Mouse (Mus musculus) kidney, postnatal 10 days (tissue): ENCODE data around the gene Greb1.
A peak's percentile ranks its signal among the peaks of the same experiment; 100 is the strongest.

ENCODE experiments used
- DNase-seq: peaks from one replicate; pipeline ENCODE4 v3.0.0; 2021; ENCODE audit warnings: mixed read lengths

Greb1 gene

DNA sequence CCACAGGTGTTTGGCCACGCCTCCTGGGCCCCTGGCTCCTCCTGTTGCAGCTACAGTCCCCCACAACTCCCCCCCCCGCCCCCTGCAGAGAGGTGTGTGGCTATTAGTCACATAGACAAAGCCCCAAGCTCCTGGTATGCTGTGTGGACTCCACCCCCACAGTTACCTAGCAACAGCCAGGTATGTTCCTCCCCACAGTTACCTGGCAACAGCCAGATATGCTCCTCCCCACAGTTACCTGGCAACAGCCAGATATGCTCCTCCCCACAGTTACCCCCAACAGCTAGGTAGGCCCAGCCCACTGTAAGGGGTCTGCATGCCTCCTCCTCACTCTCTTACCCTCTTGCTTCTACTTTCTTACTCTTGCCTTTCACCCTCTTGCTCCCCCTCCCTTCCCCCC is 135.7 kb downstream of the Greb1 start:
- DNase-seq: no peak

DNA sequence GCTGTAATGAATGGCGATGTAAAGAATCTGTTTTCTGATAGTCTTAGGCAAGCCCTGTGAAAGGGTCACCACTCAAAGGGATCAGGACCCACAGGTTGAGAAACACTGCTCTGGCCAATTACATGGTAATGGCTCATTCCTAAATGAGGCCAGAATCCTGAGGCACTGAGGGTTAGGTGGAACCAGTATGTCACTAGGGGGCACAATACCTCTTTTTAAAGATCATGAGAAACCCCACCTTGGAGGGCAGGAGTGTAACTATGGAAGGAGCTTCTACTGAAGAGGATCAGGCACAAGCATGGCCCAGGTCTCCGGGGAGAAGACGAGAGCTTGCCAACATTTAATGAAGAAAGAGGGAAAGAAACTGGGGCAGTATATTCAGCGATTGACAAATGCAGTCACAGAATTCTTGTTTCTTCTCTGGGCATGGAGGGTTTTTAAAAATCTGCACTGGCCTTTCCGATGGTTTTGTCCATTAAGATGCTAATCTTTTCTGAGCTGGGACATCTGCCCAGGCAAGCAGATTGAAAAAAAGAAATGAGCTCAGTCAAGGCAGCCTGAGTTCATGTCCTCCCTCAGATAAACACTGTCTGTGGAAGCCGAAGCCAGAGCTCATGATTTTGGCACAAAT is 137.6 kb downstream of the Greb1 start:
- peak; percentile 15 for DNase-seq

- DNase-seq: no peak
Observed at GRCm38 (mm10) chr12:16661936-16662335, 138.8 kb downstream of the Greb1 start.

GRCm38 (mm10) chr12:16661459-16661858 is 139.2 kb downstream of the Greb1 start:
- peak; percentile 20 for DNase-seq

DNA sequence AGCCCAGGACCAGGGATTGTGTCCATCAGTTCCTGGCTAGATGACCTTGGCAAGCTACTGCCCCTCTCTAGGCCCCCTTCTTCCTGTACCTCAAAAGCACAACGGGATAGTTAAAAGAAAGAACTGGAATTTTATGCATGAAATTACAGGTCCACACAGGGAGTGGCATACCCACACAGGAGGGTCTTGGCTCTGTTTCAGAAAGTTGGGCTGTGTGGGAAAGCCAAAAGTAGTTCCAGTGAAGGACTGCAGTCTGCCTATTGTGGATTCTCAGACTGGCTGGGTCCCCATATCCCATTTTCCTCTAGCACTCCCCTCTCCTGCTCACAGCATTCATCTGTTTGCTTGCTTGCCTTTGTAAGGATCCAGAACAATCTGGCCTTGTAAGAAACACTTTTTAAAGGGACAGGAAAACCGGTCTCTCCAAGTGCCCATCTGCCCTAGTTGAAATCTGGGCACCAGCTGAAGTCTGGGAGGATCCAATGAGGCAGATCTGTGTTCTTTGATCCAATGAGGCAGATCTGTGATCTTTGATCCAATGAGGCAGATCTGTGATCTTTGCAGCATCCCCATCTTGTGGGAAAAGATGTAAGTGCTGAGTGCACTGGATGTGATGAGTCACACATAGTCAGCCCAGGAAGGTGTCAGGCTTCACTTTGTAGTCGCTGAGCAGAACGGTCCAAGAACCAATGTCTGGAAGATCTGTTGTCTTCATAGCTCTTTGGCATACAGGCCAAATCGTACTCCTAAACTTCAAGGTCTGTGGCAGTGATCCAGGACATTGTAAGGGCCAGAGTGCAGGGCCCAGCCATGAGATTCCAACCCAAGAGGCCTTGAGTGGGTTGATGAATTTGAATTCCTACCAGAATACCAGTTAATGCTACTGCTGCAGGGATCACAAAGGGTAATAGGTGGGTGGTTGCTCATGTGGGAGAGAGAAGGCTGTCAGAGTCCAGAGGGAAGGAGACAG is 143.5 kb downstream of the Greb1 start:
- DNase-seq: no peak

GRCm38 (mm10) chr12:16655604-16656003 is 145.1 kb downstream of the Greb1 start:
- DNase-seq: no peak

GRCm38 (mm10) chr12:16653332-16654093 is 147.2 kb downstream of the Greb1 start, which contains the start of gene Ntsr2:
Gene Ntsr2, plus strand, starts transcription at chr12:16653382.
- peak; percentile 87 for DNase-seq

GRCm38 (mm10) chr12:16649819-16650218 is 150.9 kb downstream of the Greb1 start:
- no peak for DNase-seq

DNA sequence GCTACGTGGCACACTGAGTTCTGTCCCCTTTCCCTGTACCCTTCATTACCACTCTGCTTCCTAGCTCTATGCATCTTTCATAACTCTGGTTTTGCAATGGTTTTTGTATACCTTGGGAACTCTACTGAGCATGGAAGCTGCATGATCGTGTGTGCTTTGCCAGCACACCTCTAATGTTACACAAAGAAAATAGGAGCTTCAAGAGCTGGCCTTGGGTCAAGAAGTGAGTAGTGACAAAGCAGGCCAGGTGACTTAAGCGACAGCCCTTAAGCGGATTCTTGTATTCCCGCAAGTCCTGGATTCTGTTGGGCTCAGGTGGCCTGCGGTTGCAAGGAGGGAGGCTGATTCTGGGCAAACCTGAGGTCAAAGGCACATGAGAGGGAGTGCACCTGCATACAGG is 152.4 kb downstream of the Greb1 start:
- DNase-seq: no peak

DNA sequence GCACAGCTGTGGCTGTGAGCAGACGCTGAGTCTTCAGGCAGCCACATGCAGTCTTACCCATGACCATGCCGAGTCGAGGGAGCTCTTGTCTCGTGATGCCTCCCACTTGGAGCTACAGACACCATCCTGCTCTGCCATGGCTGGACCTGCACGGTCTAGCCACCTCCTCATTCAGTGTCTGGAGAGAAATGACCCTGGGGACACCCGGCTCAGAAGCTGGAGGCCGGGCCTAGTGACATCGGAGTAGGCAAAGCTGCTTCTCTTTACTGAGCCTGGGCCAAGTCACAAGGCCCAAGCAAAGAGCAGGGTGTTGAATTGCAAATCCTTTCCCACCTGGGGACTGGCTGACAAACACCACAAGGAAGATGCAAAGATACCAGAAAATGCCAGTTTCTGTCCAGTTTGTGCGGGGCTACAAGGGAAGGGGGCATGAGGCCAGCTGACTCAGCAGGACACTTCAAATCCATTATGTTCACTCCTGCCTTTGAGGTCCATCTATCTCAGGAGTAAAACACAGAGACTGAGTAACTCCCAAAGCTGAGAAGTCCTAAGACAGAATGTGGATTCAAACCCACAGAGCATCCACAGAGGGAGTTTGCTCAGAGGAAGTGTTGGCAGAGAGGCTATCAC is 153.8 kb downstream of the Greb1 start:
- DNase-seq: no peak

GRCm38 (mm10) chr12:16644698-16645097 is 156.0 kb downstream of the Greb1 start:
- no peak for DNase-seq

- no peak for DNase-seq
Observed at GRCm38 (mm10) chr12:16643508-16644345, 157.0 kb downstream of the Greb1 start.

- no peak for DNase-seq
Observed at GRCm38 (mm10) chr12:16642000-16642399, 158.7 kb downstream of the Greb1 start.

DNA sequence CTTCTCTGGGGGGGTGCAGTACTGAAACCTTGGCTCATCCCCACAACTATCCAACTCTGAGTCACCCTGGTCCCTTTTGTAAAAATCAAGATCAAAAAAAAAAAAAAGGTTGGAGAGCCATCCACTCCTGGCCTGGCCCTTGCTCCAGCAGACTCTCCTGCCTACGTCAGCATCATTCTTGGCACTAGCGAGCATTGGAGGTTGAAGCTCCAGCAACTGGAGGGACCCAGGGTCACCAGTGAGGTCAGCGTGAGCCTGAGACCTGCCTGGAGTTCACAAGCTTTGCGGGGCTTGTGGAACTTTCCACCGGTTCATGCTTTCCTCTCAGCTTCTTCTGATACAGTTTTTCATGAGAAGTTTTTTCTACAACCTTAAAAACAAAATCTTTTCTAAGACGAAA is 160.6 kb downstream of the Greb1 start:
- no peak for DNase-seq

DNA sequence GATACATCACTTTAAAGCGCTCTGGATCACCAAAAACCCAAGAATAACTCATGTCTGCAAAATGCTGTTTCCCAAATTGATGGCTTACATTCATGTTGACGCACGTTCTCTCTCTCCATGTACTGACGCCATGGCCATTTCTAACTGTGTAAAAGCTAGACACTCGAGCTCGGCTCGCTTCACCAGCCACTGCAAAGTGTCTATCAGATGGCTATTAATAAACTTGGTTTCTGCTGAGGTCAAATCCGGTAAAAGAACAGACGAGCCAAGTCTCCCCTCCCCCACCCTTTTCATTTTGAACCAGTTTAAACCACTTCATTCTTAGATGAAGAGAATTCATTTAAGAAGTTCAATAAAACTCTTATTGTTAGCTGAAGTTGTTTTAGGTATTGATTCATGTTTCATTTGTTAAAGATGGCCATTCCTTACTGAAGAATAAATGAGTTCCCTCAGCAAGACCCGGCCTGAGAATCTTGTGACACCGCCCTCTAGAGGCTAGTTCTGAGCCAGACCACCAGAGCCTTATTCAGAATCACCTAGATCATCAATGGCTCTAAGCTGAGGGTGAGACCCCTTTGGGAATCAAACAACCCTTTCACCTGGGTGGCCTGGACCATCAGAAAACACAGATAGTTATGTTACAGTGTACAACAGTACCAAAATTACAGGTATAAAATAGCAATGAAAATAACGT is 161.5 kb downstream of the Greb1 start:
- peak; percentile 23 for DNase-seq

- no peak for DNase-seq
Observed at GRCm38 (mm10) chr12:16635816-16636215, 164.9 kb downstream of the Greb1 start.

- peak; percentile 82 for DNase-seq
Observed at GRCm38 (mm10) chr12:16634075-16634813, 166.4 kb downstream of the Greb1 start.

GRCm38 (mm10) chr12:16633235-16633634 is 167.5 kb downstream of the Greb1 start:
- no peak for DNase-seq

- DNase-seq: no peak
Observed at GRCm38 (mm10) chr12:16631423-16631822, 169.3 kb downstream of the Greb1 start.

GRCm38 (mm10) chr12:16630866-16631185 is 169.9 kb downstream of the Greb1 start:
- no peak for DNase-seq
